Mouse (Mus musculus): Measurements from ENCODE around the gene Nptxr. TPM values are rescaled to one million over a fixed set of nuclear protein-coding genes. Genes with fewer than 3 reads are reported as not detected.

Gene Nptxr
- polyA plus RNA-seq, 1 experiment from 2014 or later: 62.1 TPM

Other genes with a start within 250 kb of the Nptxr start
- 0.51 and 0.77 TPM in 2 replicates for gene Dmc1, start 199.7 kb downstream of the Nptxr start, polyA plus RNA-seq (2015; fragmentation: Nextera tagmentation; extraction: Ambion mirVana)
- 4.0 and 5.1 TPM in 2 replicates for gene Fam227a, start 145.8 kb downstream of the Nptxr start, polyA plus RNA-seq (2015; fragmentation: Nextera tagmentation; extraction: Ambion mirVana)
- 101 and 105 TPM in 2 replicates for gene Cby1, start 145.6 kb downstream of the Nptxr start, polyA plus RNA-seq (2015; fragmentation: Nextera tagmentation; extraction: Ambion mirVana)
- 233 and 237 TPM in 2 replicates for gene Tomm22, start 133.9 kb downstream of the Nptxr start, polyA plus RNA-seq (2015; fragmentation: Nextera tagmentation; extraction: Ambion mirVana)
- gene Josd1, start 116.8 kb downstream of the Nptxr start, polyA plus RNA-seq (2015; fragmentation: Nextera tagmentation; extraction: Ambion mirVana): 20.6 and 21.3 TPM in 2 replicates
- 51.4 and 53.6 TPM in 2 replicates for gene Gtpbp1, start 113.9 kb downstream of the Nptxr start, polyA plus RNA-seq (2015; fragmentation: Nextera tagmentation; extraction: Ambion mirVana)
- gene Sun2, start 62.2 kb downstream of the Nptxr start, polyA plus RNA-seq (2015; fragmentation: Nextera tagmentation; extraction: Ambion mirVana): 5.7 and 6.0 TPM in 2 replicates
- 69.0 and 76.5 TPM in 2 replicates for gene Dnal4, start 26.9 kb downstream of the Nptxr start, polyA plus RNA-seq (2015; fragmentation: Nextera tagmentation; extraction: Ambion mirVana)
- 0.74 and 1.3 TPM in 2 replicates for gene Npcd, start 29.5 kb upstream of the Nptxr start, polyA plus RNA-seq (2015; fragmentation: Nextera tagmentation; extraction: Ambion mirVana)
- 73.2 and 73.7 TPM in 2 replicates for gene Cbx6, start 29.9 kb upstream of the Nptxr start, polyA plus RNA-seq (2015; fragmentation: Nextera tagmentation; extraction: Ambion mirVana)
- 3.8 and 4.2 TPM in 2 replicates for gene Apobec3, start 86.9 kb upstream of the Nptxr start, polyA plus RNA-seq (2015; fragmentation: Nextera tagmentation; extraction: Ambion mirVana)
- gene Cbx7, start 166.4 kb upstream of the Nptxr start, polyA plus RNA-seq (2015; fragmentation: Nextera tagmentation; extraction: Ambion mirVana): 4.8 and 5.0 TPM in 2 replicates
- gene Pdgfb, start 210.2 kb upstream of the Nptxr start, polyA plus RNA-seq (2015; fragmentation: Nextera tagmentation; extraction: Ambion mirVana): 4.3 and 6.8 TPM in 2 replicates